Mouse (Mus musculus): Measurements from ENCODE around the gene Micall2.

DNA sequence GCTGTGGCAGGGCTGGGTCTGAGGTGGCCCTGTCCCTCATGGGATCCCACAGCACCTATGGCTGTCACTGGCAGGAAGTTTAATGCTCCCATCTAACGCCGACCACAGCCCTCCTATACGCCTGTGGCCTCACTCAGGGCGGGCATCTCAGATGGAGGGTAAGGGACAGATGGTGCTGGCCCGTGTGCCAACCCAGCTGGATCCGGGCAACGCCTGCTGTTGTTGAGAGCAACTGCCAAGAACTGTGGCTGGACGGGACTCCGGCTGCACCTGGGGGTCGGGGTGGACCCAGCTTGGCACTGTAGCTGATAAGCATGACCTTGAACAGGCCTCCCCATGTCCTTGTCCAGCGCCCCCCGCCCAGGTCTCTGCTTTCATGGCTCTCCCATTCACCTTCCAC lies 47.8 kb downstream of the Micall2 start:
- TF ChIP-seq TAL1 (conservative IDR thresholded peaks at IDR 0.05; ENCODE audit: low read depth, low read length) (no peak), GATA1 (IDR thresholded peaks at IDR 0.05; ENCODE audit: borderline replicate concordance, low read length) (no peak), POLR2AphosphoS5 (IDR thresholded peaks at IDR 0.05; ENCODE audit: insufficient replicate concordance, low read depth, low read length) (no peak), CTCF (IDR thresholded peaks at IDR 0.05; ENCODE audit: low read depth, low read length) (no peak)

All from G1E (cell line).